Mouse (Mus musculus) heart, embryonic 12.5 days (tissue): ENCODE measurements around the gene Tmem219. TPM values are rescaled to one million over a fixed set of nuclear protein-coding genes. Genes with fewer than 3 reads are reported as not detected.
A peak's percentile ranks its signal among the peaks of the same experiment; 100 is the strongest.

ENCODE experiments used
- ATAC-seq: fragments of 200-750 bp; cut with Nextera tagmentation; 2 replicates; pipeline ENCODE4 v1.8.0; 2017; ENCODE audit warnings: moderate TSS enrichment, moderate library complexity; ENCODE audit not compliant: insufficient number of reproducible peaks, low FRiP score
- H3K27ac ChIP-seq: fragments of 300-500 bp; sonication (generic); 2 replicates; pipeline ENCODE4 v1.5.1; 2016; ENCODE audit warnings: mild to moderate bottlenecking, moderate library complexity; ENCODE audit not compliant: poor library complexity, severe bottlenecking
- H3K27me3 ChIP-seq: fragments of 300-500 bp; sonication (generic); replicated peaks from 2 replicates; pipeline ENCODE4 v1.6.1; 2016; ENCODE audit warnings: mild to moderate bottlenecking, moderate library complexity
- H3K36me3 ChIP-seq: fragments of 300-500 bp; sonication (generic); 2 replicates; pipeline ENCODE4 v1.6.1; 2016; ENCODE audit warnings: mild to moderate bottlenecking, moderate library complexity
- H3K4me1 ChIP-seq: fragments of 300-500 bp; sonication (generic); replicated peaks from 2 replicates; pipeline ENCODE4 v1.6.1; 2016; ENCODE audit warnings: mild to moderate bottlenecking
- H3K4me2 ChIP-seq: fragments of 300-500 bp; sonication (generic); 2 replicates; pipeline ENCODE4 v1.6.1; 2016; ENCODE audit warnings: mild to moderate bottlenecking, moderate library complexity
- H3K4me3 ChIP-seq: fragments of 300-500 bp; sonication (generic); 2 replicates; pipeline ENCODE4 v1.5.1; 2016; ENCODE audit warnings: mild to moderate bottlenecking
- H3K9ac ChIP-seq: fragments of 300-500 bp; sonication (generic); 2 replicates; pipeline ENCODE4 v1.6.1; 2016; ENCODE audit warnings: mild to moderate bottlenecking, moderate library complexity
- H3K9me3 ChIP-seq: fragments of 300-500 bp; sonication (generic); replicated peaks from 2 replicates; pipeline ENCODE4 v1.6.1; 2016; ENCODE audit warnings: mild to moderate bottlenecking, moderate library complexity
- WGBS: fragments of 180-500 bp; shearing (Covaris S2); methylation state at CpG from one replicate; pipeline ENCODE4 v1.1.7; 2016; 5-methylcytosine and 5-hydroxymethylcytosine counted together
- polyA plus RNA-seq: library from polyadenylated mRNA; unstranded; fragments of >200 nt; fragmentation: Nextera tagmentation; extraction: Ambion mirVana; gene quantifications from 2 replicates; pipeline ENCODE4 v1.2.1, GENCODE M21; 2016

Gene Tmem219
- polyA plus RNA-seq, 1 experiment from 2014 or later = 19.9 TPM

DNA sequence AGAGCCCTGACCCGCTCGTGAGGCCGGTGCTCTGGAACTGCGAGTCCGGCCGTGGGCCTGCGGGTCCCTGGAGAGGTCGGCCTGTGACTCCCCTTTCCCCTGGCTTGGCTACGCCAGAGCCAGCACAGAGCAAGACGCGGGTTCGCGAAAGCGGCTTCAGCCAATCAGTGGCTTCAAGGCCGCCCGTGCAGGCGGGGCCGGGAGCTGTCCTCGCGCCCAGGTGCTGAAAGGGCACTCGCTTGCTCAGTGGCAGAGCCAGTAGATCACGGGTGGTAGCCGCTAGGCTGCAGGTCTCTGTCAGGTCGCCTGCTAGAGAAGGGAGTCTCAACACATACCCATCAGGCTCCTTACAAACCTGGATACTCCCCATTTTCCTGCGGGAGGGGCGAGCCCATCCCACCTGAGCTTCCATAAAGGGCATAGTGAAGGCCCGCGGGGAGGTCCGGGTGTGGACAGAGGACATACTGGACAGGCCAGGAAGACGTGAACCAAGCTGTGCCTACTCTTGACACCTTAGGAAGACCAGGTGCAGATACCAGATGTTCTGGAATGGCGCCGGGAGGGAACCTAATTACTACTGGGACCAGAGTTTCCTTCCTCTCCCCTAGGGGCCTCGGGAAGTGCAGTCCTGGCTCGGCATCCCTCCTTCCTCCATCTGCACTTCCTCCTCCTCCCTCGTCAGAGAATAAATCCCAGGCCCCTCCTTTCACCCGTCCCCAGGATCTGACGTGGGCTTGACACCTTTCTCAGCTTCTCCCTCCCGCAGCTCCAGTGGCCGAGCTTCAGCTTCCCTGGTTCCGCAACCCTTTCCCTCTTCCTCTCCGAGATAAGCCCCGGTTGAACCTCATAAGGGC, 27.3 kb upstream of the Tmem219 start, which contains the start of gene Sez6l2:
Gene Sez6l2, plus strand, starts transcription at position 771 of the 854 bp plus-strand sequence.
- WGBS = 1% methylated on average over 42 of the region's 42 CpGs
- no peak within 1 kb of the TSS for H3K27ac ChIP-seq
- peak; percentile 85 for ATAC-seq
- no peaks in the 10 kb centered on the region for H3K9me3 ChIP-seq
- H3K36me3 ChIP-seq = peaks cover 3% of the 10 kb centered on the region
- peak within 1 kb of the TSS; percentile 99 for H3K4me2 ChIP-seq
- peak within 1 kb of the TSS; percentile 48 for H3K4me3 ChIP-seq
- H3K4me1 ChIP-seq = peaks cover 14% of the 10 kb centered on the region
- H3K27me3 ChIP-seq = peaks cover 58% of the 10 kb centered on the region
- H3K9ac ChIP-seq = peak within 1 kb of the TSS; percentile 48

DNA sequence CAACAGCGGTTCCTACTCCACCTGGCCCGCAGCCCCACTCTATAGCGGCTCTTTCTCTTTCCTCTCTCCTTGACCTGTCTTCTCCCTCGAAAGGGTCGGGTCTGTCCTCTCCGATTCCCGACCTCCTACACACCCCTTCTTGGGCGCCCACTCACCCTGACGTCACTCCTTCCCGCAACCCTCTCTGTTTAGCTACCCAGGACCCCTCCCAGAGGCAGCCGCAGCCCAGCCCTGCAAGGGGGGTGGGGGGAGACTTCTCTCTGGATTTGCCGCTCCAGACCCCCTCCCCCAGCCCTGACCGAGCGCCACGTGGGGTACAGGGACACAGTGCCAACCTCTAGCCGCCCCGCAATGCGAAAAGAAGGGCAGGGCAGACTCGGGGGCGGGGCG, 26.7 kb upstream of the Tmem219 start, which contains the start of gene Asphd1:
Gene Asphd1, minus strand, starts transcription at position 180 of the 390 bp plus-strand sequence.
- Histone ChIP-seq H3K9me3 (no peaks in the 10 kb centered on the region), H3K27me3 (peaks cover 57% of the 10 kb centered on the region), H3K4me1 (peaks cover 14% of the 10 kb centered on the region), H3K36me3 (peaks cover 9% of the 10 kb centered on the region), H3K4me3 (peak within 1 kb of the TSS; percentile 48), H3K9ac (peak within 1 kb of the TSS; percentile 48), H3K27ac (no peak within 1 kb of the TSS), H3K4me2 (peak within 1 kb of the TSS; percentile 99)
- ATAC-seq = no peak; the same call in 1 of the 2 replicates
- WGBS = under 1% methylated on average over 21 of the region's 21 CpGs

- H3K4me2 ChIP-seq = no peak overlapping the region
- no peak overlapping the region for H3K9ac ChIP-seq
- 71% methylated on average over 10 of the region's 10 CpGs for WGBS
- H3K4me1 ChIP-seq = peaks cover 14% of the 10 kb centered on the region
- H3K36me3 ChIP-seq = peaks cover 16% of the 10 kb centered on the region
- H3K9me3 ChIP-seq = no peaks in the 10 kb centered on the region
- no peak overlapping the region for H3K27ac ChIP-seq
- H3K4me3 ChIP-seq = no peak overlapping the region
- H3K27me3 ChIP-seq = peaks cover 49% of the 10 kb centered on the region
- ATAC-seq = no peak
These were observed 25.9 kb upstream of the Tmem219 start for GRCm38 (mm10) chr7:126948626-126949025.

- no peak overlapping the region for H3K27ac ChIP-seq
- no peak overlapping the region for H3K4me2 ChIP-seq
- ATAC-seq = no peak
- WGBS = 46% methylated on average over 3 of the region's 3 CpGs
- H3K4me1 ChIP-seq = peaks cover 14% of the 10 kb centered on the region
- peaks cover 29% of the 10 kb centered on the region for H3K27me3 ChIP-seq
- peaks cover 27% of the 10 kb centered on the region for H3K36me3 ChIP-seq
- no peak overlapping the region for H3K9ac ChIP-seq
- no peak overlapping the region for H3K4me3 ChIP-seq
- H3K9me3 ChIP-seq = no peaks in the 10 kb centered on the region
These were observed 23.8 kb upstream of the Tmem219 start for GRCm38 (mm10) chr7:126946530-126946929.

DNA sequence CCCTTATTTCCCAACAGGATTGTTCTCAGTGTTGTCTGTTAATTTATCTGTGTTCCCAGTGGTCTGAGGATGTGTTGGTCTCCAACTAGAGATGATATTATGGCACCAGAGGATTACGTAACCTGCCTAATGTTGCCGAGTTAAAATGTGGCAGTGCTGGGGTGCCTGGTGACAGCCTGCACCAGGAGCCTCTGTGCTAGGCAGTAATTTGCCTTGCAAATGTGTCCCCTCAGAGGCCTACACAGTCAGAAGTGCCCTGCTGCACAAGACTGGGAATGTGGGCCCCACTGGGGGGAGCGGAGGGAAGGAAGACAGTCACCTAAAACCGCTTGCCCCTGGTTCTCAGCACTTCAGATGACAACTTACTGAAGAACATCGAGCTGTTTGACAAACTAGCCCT, 19.1 kb upstream of the Tmem219 start:
- H3K4me3 ChIP-seq = no peak overlapping the region
- no peak overlapping the region for H3K9ac ChIP-seq
- H3K27me3 ChIP-seq = no peaks in the 10 kb centered on the region
- ATAC-seq = no peak
- H3K27ac ChIP-seq = no peak overlapping the region
- no peak overlapping the region for H3K4me2 ChIP-seq
- no peaks in the 10 kb centered on the region for H3K9me3 ChIP-seq
- H3K36me3 ChIP-seq = peaks cover 42% of the 10 kb centered on the region
- WGBS = 75% methylated on average over 5 of the region's 5 CpGs
- H3K4me1 ChIP-seq = 0 out of 2 replicates have a peak, but pooled peaks cover 4% of the 10 kb centered on the region

DNA sequence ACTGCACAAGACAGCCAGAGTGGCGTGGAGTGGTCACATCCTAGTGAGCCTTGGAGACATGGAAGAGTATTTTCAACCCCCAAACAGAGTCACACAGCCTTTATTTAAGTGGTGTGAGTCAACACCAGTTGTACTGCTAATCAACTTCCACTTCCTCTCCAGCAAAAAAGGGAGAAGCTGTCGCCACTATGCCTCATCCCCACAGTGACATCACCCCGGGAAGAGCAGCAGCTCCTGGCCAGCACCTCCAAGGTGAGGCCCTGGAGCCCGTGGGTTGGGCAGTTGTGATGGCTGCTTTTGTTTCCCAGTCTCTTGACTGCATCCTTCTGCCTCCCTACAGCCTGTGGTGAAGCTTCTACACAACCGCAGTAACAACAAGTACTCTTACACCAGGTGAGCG, 18.5 kb upstream of the Tmem219 start:
- Histone ChIP-seq H3K4me3 (no peak overlapping the region), H3K27ac (no peak overlapping the region), H3K27me3 (no peaks in the 10 kb centered on the region), H3K4me1 (0 out of 2 replicates have a peak, but pooled peaks cover 4% of the 10 kb centered on the region), H3K36me3 (peaks cover 48% of the 10 kb centered on the region), H3K9ac (no peak overlapping the region), H3K9me3 (no peaks in the 10 kb centered on the region), H3K4me2 (no peak overlapping the region)
- 48% methylated on average over 6 of the region's 6 CpGs for WGBS
- ATAC-seq = no peak

DNA sequence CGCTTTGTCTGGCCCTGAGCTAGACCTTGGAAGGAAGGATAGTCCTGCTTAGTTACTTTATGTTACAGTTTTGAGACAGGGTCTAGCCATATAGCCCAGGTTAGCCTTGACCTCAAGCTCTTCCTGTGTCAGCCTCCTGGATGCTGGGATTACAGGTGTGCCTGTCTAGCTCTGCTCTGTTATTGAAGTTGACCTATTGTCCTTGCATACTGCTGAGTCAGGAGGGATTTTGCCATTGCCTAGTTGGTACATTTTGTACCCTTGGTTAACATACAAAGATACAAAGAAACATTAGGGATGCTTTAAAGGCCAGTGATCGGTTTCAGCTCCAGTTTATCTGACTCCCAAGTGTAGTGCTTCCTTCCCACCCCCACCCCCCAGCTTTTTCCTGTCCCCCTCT, 9.9 kb upstream of the Tmem219 start:
- no peak overlapping the region for H3K4me3 ChIP-seq
- no peaks in the 10 kb centered on the region for H3K27me3 ChIP-seq
- no peak overlapping the region for H3K9ac ChIP-seq
- peaks cover 11% of the 10 kb centered on the region for H3K4me1 ChIP-seq
- no peak for ATAC-seq
- peaks cover 33% of the 10 kb centered on the region for H3K36me3 ChIP-seq
- no peak overlapping the region for H3K27ac ChIP-seq
- no peaks in the 10 kb centered on the region for H3K9me3 ChIP-seq
- 70% methylated on average over 2 of the region's 2 CpGs for WGBS
- no peak overlapping the region for H3K4me2 ChIP-seq

- WGBS = under 1% methylated on average over 27 of the region's 27 CpGs
- Histone ChIP-seq H3K4me3 (peak overlapping the region; percentile 91), H3K4me2 (peak overlapping the region; percentile 93), H3K27ac (peak overlapping the region; percentile 79), H3K36me3 (peaks cover 17% of the 10 kb centered on the region; the same call in 1 of the 2 replicates), H3K9me3 (no peaks in the 10 kb centered on the region), H3K9ac (peak overlapping the region; percentile 94), H3K27me3 (no peaks in the 10 kb centered on the region), H3K4me1 (peaks cover 13% of the 10 kb centered on the region)
- peak; percentile 64 for ATAC-seq
These were observed 6.3 kb upstream of the Tmem219 start for GRCm38 (mm10) chr7:126929046-126929445.

GRCm38 (mm10) chr7:126928384-126929037, 5.8 kb upstream of the Tmem219 start, which contains the start of gene Kctd13:
TSS of gene Kctd13 (plus strand) at chr7:126928879.
- Histone ChIP-seq H3K36me3 (peaks cover 14% of the 10 kb centered on the region; the same call in 1 of the 2 replicates), H3K27ac (peak within 1 kb of the TSS; percentile 79), H3K27me3 (no peaks in the 10 kb centered on the region), H3K4me3 (peak within 1 kb of the TSS; percentile 91), H3K4me2 (peak within 1 kb of the TSS; percentile 93), H3K9me3 (no peaks in the 10 kb centered on the region), H3K4me1 (peaks cover 13% of the 10 kb centered on the region), H3K9ac (peak within 1 kb of the TSS; percentile 94)
- ATAC-seq = peak; percentile 96
- WGBS = 2% methylated on average over 56 of the region's 56 CpGs

- ATAC-seq = no peak
- Histone ChIP-seq H3K27me3 (no peaks in the 10 kb centered on the region), H3K36me3 (peaks cover 8% of the 10 kb centered on the region; the same call in 1 of the 2 replicates), H3K4me3 (no peak overlapping the region), H3K4me2 (no peak overlapping the region), H3K27ac (no peak overlapping the region), H3K9ac (no peak overlapping the region), H3K9me3 (no peaks in the 10 kb centered on the region), H3K4me1 (peaks cover 13% of the 10 kb centered on the region)
- WGBS = 20% methylated on average over 3 of the region's 3 CpGs
These were observed 3.6 kb upstream of the Tmem219 start for GRCm38 (mm10) chr7:126926299-126926698.

GRCm38 (mm10) chr7:126923999-126924398, 1.3 kb upstream of the Tmem219 start:
- WGBS = 60% methylated on average over 5 of the region's 5 CpGs
- peak; percentile 25; the same call in 1 of the 2 replicates for ATAC-seq
- Histone ChIP-seq H3K27ac (peak overlapping the region; percentile 23; the same call in 1 of the 2 replicates), H3K4me3 (no peak overlapping the region), H3K27me3 (no peaks in the 10 kb centered on the region), H3K9me3 (no peaks in the 10 kb centered on the region), H3K9ac (no peak overlapping the region), H3K4me1 (0 out of 2 replicates have a peak, but pooled peaks cover 3% of the 10 kb centered on the region), H3K4me2 (no peak overlapping the region), H3K36me3 (no peaks in the 10 kb centered on the region)
